ENCODE assay signal across 26 mouse cellular contexts in the genomic region with DNA sequence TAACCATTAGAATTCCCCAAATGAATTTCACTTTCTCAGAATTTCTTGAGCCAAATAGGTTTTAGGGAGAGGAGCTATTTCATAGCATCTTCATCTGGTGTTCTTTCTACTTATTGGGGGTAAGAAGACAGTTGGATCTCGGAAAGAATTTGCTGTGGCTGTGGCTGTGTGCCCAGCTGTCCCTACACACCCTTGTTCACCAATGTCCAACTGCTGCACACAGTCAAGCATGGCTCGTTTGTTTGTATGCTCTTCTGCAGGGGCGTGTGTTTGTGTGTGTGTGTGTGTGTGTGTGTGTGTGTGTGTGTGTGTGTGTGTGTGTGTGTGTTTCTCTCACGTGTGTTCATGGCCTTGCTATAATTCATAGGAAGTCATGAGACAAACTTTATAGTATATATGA.
"Had no signal": no experiment of that assay in that cellular context is flagged by ENCODE, and none has a peak within 500 bp of the region (broad histone marks: within the 10 kb centered on the region; RNA-seq: fewer than 3 reads in every experiment).

No protein-coding gene starts in this region.

- H3K4me3 ChIP-seq: embryonic facial prominence, embryonic 10.5 days; embryonic facial prominence, embryonic 12.5 days; embryonic facial prominence, embryonic 13.5 days; embryonic facial prominence, embryonic 15.5 days; erythroblast, embryonic 14.5 days; forebrain, embryonic 10.5 days; forebrain, embryonic 12.5 days; forebrain, embryonic 13.5 days; forebrain, embryonic 15.5 days; gastrocnemius, adult 2 months; heart, adult 2 months had no signal

- H3K27me3 ChIP-seq: embryonic facial prominence, embryonic 12.5 days; embryonic facial prominence, embryonic 13.5 days; embryonic facial prominence, embryonic 15.5 days; forebrain, embryonic 12.5 days; forebrain, embryonic 13.5 days; forebrain, embryonic 15.5 days had no signal

- H3K9me3 ChIP-seq: embryonic facial prominence, embryonic 10.5 days; embryonic facial prominence, embryonic 12.5 days; embryonic facial prominence, embryonic 13.5 days; embryonic facial prominence, embryonic 15.5 days; forebrain, embryonic 10.5 days; forebrain, embryonic 12.5 days; forebrain, embryonic 13.5 days; forebrain, embryonic 15.5 days had no signal

- H3K27ac ChIP-seq: embryonic facial prominence, embryonic 10.5 days; embryonic facial prominence, embryonic 12.5 days; embryonic facial prominence, embryonic 13.5 days; embryonic facial prominence, embryonic 15.5 days; forebrain, embryonic 10.5 days; forebrain, embryonic 12.5 days; forebrain, embryonic 13.5 days; forebrain, embryonic 15.5 days; gastrocnemius, adult 2 months; heart, adult 2 months had no signal

- DNase-seq: cerebellum, adult 8-10 months; cerebellum, adult 9-10 months; cerebellum, adult 9-11 months; cerebellum, postnatal 10 days; cerebellum, postnatal 14 days; cerebellum, postnatal 25 days; cerebellum, postnatal 36 days; embryo, embryonic 11 days; forebrain, postnatal 0 days; gastrocnemius, adult 2 months; gastrocnemius, postnatal 10 days; gastrocnemius, postnatal 14 days; gastrocnemius, postnatal 25 days; heart, adult 18-20 months; heart, adult 2 months had no signal

- H3K4me2 ChIP-seq: embryonic facial prominence, embryonic 12.5 days; embryonic facial prominence, embryonic 13.5 days; embryonic facial prominence, embryonic 15.5 days; forebrain, embryonic 12.5 days; forebrain, embryonic 13.5 days; forebrain, embryonic 15.5 days had no signal

- H3K9ac ChIP-seq: embryonic facial prominence, embryonic 12.5 days; embryonic facial prominence, embryonic 13.5 days; embryonic facial prominence, embryonic 15.5 days; forebrain, embryonic 12.5 days; forebrain, embryonic 13.5 days; forebrain, embryonic 15.5 days; forebrain, postnatal 0 days had no signal

- H3K36me3 ChIP-seq: embryonic facial prominence, embryonic 10.5 days; embryonic facial prominence, embryonic 12.5 days; embryonic facial prominence, embryonic 13.5 days; embryonic facial prominence, embryonic 15.5 days; forebrain, embryonic 10.5 days; forebrain, embryonic 12.5 days; forebrain, embryonic 15.5 days had no signal

- ATAC-seq: forebrain, embryonic 13.5 days; forebrain, embryonic 14.5 days; forebrain, embryonic 15.5 days; forebrain, embryonic 16.5 days; forebrain, postnatal 0 days had no signal
